Comparison of ENCODE assay signal across 9 mouse cellular contexts in the genomic region with DNA sequence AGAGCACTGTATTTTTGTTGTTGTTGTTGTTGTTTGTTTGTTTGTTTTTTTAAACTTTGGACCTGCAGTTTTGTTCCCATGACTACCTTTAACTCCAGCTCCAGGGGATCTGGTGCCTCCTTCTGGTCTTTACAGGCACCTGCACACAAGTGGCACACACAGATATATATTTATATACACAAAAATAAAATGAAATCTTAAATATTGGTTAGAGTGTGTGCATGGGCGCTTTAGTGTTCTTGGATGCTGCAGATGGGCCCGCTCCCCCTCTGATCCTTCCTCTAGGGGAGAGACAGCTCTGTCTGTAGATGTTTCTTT. TPM values are rescaled to one million over a fixed set of nuclear protein-coding genes. Genes with fewer than 3 reads are reported as not detected.
DNase-seq lines count a peak whose midpoint lies in the region; ATAC-seq and TF ChIP-seq lines count a peak whose summit lies in the region.
"Had no signal": no experiment of that assay in that cellular context is flagged by ENCODE, and none has a peak within 500 bp of the region (broad histone marks: within the 10 kb centered on the region; RNA-seq: fewer than 3 reads in every experiment).

No protein-coding gene starts in this region.

- H3K4me3 ChIP-seq in gastrocnemius, adult 2 months: peak overlapping the region; percentile 32
- no peak overlapping the region for H3K4me3 ChIP-seq in limb, embryonic 12.5 days (replicated peaks)
- no peak overlapping the region for H3K4me3 ChIP-seq in limb, embryonic 10.5 days
- H3K4me3 ChIP-seq in limb, embryonic 14.5 days (replicated peaks; ENCODE audit: low read length): no peak overlapping the region

- H3K27ac ChIP-seq in gastrocnemius, adult 2 months: peak overlapping the region; percentile 99
- H3K27ac ChIP-seq in limb, embryonic 12.5 days: 0 out of 2 replicates have a peak overlapping the region, but pooled peaks have one; percentile 25
- H3K27ac ChIP-seq in limb, embryonic 10.5 days: no peak overlapping the region
- H3K27ac ChIP-seq in limb, embryonic 14.5 days (replicated peaks; ENCODE audit: low read depth, low read length): 0 out of 2 replicates have a peak overlapping the region, but pooled peaks have one; percentile 41
- H3K27ac ChIP-seq: macrophage had no signal

- no peak for ATAC-seq in limb, embryonic 12.5 days (ENCODE audit: insufficient number of reproducible peaks, insufficient read depth, low FRiP score, low TSS enrichment, low read depth)
- no peak for ATAC-seq in limb, embryonic 14.5 days (ENCODE audit: low FRiP score, low read depth)

- no peaks in the 10 kb centered on the region for H3K27me3 ChIP-seq in limb, embryonic 12.5 days
- H3K27me3 ChIP-seq in limb, embryonic 10.5 days (ENCODE audit: low read depth, poor library complexity, severe bottlenecking): no peaks in the 10 kb centered on the region
- H3K27me3 ChIP-seq in limb, embryonic 14.5 days (ENCODE audit: control insufficient read depth, insufficient read depth, low read length): no peaks in the 10 kb centered on the region

- intact Hi-C loops in gastrocnemius, adult 2 months (cut with DNase I): no loop called here

- peaks cover 9% of the 10 kb centered on the region for H3K36me3 ChIP-seq in limb, embryonic 12.5 days
- H3K36me3 ChIP-seq in limb, embryonic 10.5 days: peaks cover 13% of the 10 kb centered on the region
- H3K36me3 ChIP-seq in limb, embryonic 14.5 days (ENCODE audit: control insufficient read depth, insufficient read depth, low read length): peaks cover 10% of the 10 kb centered on the region

- no peak for DNase-seq in gastrocnemius, adult 2 months
- no peak for DNase-seq in gastrocnemius, adult 8-10 months (ENCODE audit: low spot score in 2 of 2)
- DNase-seq in limb, embryonic 10.5 days (ENCODE audit: low spot score): no peak
- DNase-seq in ZHBTc4 (ENCODE audit: low read depth, low spot score): peak; percentile 37
- no peak for DNase-seq in limb, embryonic 14.5 days (ENCODE audit: low spot score)
- DNase-seq in frontal cortex, postnatal 14 days (ENCODE audit: low spot score in 2 of 2): no peak
- DNase-seq in spleen, postnatal 4 days (ENCODE audit: low spot score in 2 of 2): no peak

- H3K9me3 ChIP-seq in limb, embryonic 12.5 days: no peaks in the 10 kb centered on the region
- no peaks in the 10 kb centered on the region for H3K9me3 ChIP-seq in limb, embryonic 10.5 days (replicated peaks)
- H3K9me3 ChIP-seq in limb, embryonic 14.5 days (ENCODE audit: control insufficient read depth, low read length): no peaks in the 10 kb centered on the region

- H3K4me1 ChIP-seq in limb, embryonic 12.5 days (replicated peaks): peaks cover 24% of the 10 kb centered on the region
- H3K4me1 ChIP-seq in limb, embryonic 10.5 days: peaks cover 9% of the 10 kb centered on the region
- H3K4me1 ChIP-seq in limb, embryonic 14.5 days (ENCODE audit: control insufficient read depth, insufficient read depth, low read length): peaks cover 19% of the 10 kb centered on the region

- no peak overlapping the region for H3K9ac ChIP-seq in limb, embryonic 12.5 days (replicated peaks)
- no peak overlapping the region for H3K9ac ChIP-seq in limb, embryonic 14.5 days (ENCODE audit: low read depth, low read length, severe bottlenecking)

- no peak overlapping the region for H3K4me2 ChIP-seq in limb, embryonic 12.5 days
- H3K4me2 ChIP-seq in limb, embryonic 14.5 days (replicated peaks; ENCODE audit: low read depth, low read length, severe bottlenecking): no peak overlapping the region

- WGBS in limb, embryonic 12.5 days: 95% methylated on average over 2 of the region's 2 CpGs
- WGBS in limb, embryonic 10.5 days: 94% methylated on average over 2 of the region's 2 CpGs
- 98% methylated on average over 2 of the region's 2 CpGs for WGBS in limb, embryonic 14.5 days

- peak; percentile 37 for TF ChIP-seq CTCF in gastrocnemius, adult 2 months (IDR thresholded peaks at IDR 0.05)

- TF ChIP-seq POLR2A in limb, embryonic 14.5 days (IDR thresholded peaks at IDR 0.05; ENCODE audit: borderline replicate concordance, extremely low read depth, insufficient read depth, insufficient read length): no peak

RNA-seq across cellular contexts. Expression of gene Vdac1, which starts 9.4 kb away (rescaled TPM):
- 1,000 to 10,000 TPM; 1,359 to 1,549 TPM for total RNA-seq in gastrocnemius, adult 2 months (2021)
- 1,000 to 10,000 TPM; 1,279 to 1,529 (median 1,458) TPM for total RNA-seq in gastrocnemius, adult 8-10 months (2022)
- 203 and 227 TPM in 2 replicates for polyA plus RNA-seq in limb, embryonic 12.5 days (2016; fragmentation: Nextera tagmentation; extraction: Ambion mirVana)
- 203 and 211 TPM in 2 replicates for polyA plus RNA-seq in limb, embryonic 10.5 days (2016; fragmentation: Nextera tagmentation; extraction: Ambion mirVana)
- polyA plus RNA-seq in limb, embryonic 14.5 days (2012; rRNA removed): 157 and 158 TPM in 2 replicates
- 207 and 218 TPM in 2 replicates for polyA plus RNA-seq in limb, embryonic 14.5 days (2014; fragmentation: Nextera tagmentation; extraction: Ambion mirVana)

RNA-seq across cellular contexts. Expression of gene 9530068E07Rik, which starts 26.1 kb away (rescaled TPM):
- 10 to 100 TPM; 41.5 to 48.5 TPM for total RNA-seq in gastrocnemius, adult 2 months (2021)
- total RNA-seq in gastrocnemius, adult 8-10 months (2022): 10 to 100 TPM; 37.2 to 45.4 (median 40.2) TPM
- polyA plus RNA-seq in limb, embryonic 12.5 days (2016; fragmentation: Nextera tagmentation; extraction: Ambion mirVana): 161 and 173 TPM in 2 replicates
- polyA plus RNA-seq in limb, embryonic 10.5 days (2016; fragmentation: Nextera tagmentation; extraction: Ambion mirVana): 157 and 163 TPM in 2 replicates
- polyA plus RNA-seq in limb, embryonic 14.5 days (2012; rRNA removed): 174 and 207 TPM in 2 replicates
- polyA plus RNA-seq in limb, embryonic 14.5 days (2014; fragmentation: Nextera tagmentation; extraction: Ambion mirVana): 202 and 213 TPM in 2 replicates
